Mouse (Mus musculus) lung, postnatal 25 days (tissue): ENCODE results near the gene Fas.
A peak's percentile ranks its signal among the peaks of the same experiment; 100 is the strongest.

Experiments
- DNase-seq: peaks from one replicate; pipeline ENCODE4 v3.0.0; 2022; ENCODE audit warnings: low spot score

The Fas gene

GRCm38 (mm10) chr19:34284383-34284782 lies 6.1 kb upstream of the Fas start:
- peak; percentile 57 for DNase-seq

GRCm38 (mm10) chr19:34284826-34285225 lies 5.6 kb upstream of the Fas start:
- no peak for DNase-seq

- no peak for DNase-seq
Observed at GRCm38 (mm10) chr19:34287221-34287620, 3.2 kb upstream of the Fas start.

- DNase-seq: no peak
Observed at GRCm38 (mm10) chr19:34287656-34288415, 2.6 kb upstream of the Fas start.

- no peak for DNase-seq
Observed at GRCm38 (mm10) chr19:34288696-34289095, 1.8 kb upstream of the Fas start.

GRCm38 (mm10) chr19:34290872-34291341 lies 441 bp downstream of the Fas start:
- DNase-seq: peak; percentile 69

GRCm38 (mm10) chr19:34291379-34291778 lies 913 bp downstream of the Fas start:
- no peak for DNase-seq

- DNase-seq: no peak
Observed at GRCm38 (mm10) chr19:34291956-34292355, 1.5 kb downstream of the Fas start.

- DNase-seq: no peak
Observed at GRCm38 (mm10) chr19:34292701-34293100, 2.2 kb downstream of the Fas start.

- DNase-seq: no peak
Observed at GRCm38 (mm10) chr19:34293376-34293947, 3.0 kb downstream of the Fas start.

- no peak for DNase-seq
Observed at GRCm38 (mm10) chr19:34295442-34295841, 5.0 kb downstream of the Fas start.

GRCm38 (mm10) chr19:34298531-34298930 lies 8.1 kb downstream of the Fas start:
- no peak for DNase-seq

- no peak for DNase-seq
Observed at GRCm38 (mm10) chr19:34299229-34299628, 8.8 kb downstream of the Fas start.

GRCm38 (mm10) chr19:34300430-34300829 lies 10.0 kb downstream of the Fas start:
- no peak for DNase-seq

- no peak for DNase-seq
Observed at GRCm38 (mm10) chr19:34304917-34305316, 14.5 kb downstream of the Fas start.

- DNase-seq: no peak
Observed at GRCm38 (mm10) chr19:34306794-34307193, 16.3 kb downstream of the Fas start.

GRCm38 (mm10) chr19:34312151-34312728 lies 21.8 kb downstream of the Fas start:
- DNase-seq: no peak

- DNase-seq: peak; percentile 50
Observed at GRCm38 (mm10) chr19:34328051-34328450, 37.6 kb downstream of the Fas start.

GRCm38 (mm10) chr19:34334300-34334699 lies 43.8 kb downstream of the Fas start:
- DNase-seq: peak; percentile 77

- DNase-seq: no peak
Observed at GRCm38 (mm10) chr19:34344702-34345101, 54.2 kb downstream of the Fas start.

GRCm38 (mm10) chr19:34345616-34346267 lies 55.3 kb downstream of the Fas start:
- no peak for DNase-seq

GRCm38 (mm10) chr19:34353291-34353805 lies 62.9 kb downstream of the Fas start:
- peak; percentile 46 for DNase-seq

GRCm38 (mm10) chr19:34362639-34363038 lies 72.2 kb downstream of the Fas start:
- DNase-seq: no peak
